Mouse (Mus musculus): ENCODE data around the gene Nckap5l. TPM values are rescaled to one million over a fixed set of nuclear protein-coding genes. Genes with fewer than 3 reads are reported as not detected.
A peak's percentile ranks its signal among the peaks of the same experiment; 100 is the strongest.

The Nckap5l gene
- polyA plus RNA-seq, 1 experiment from 2014 or later, result 16.3 TPM

DNA sequence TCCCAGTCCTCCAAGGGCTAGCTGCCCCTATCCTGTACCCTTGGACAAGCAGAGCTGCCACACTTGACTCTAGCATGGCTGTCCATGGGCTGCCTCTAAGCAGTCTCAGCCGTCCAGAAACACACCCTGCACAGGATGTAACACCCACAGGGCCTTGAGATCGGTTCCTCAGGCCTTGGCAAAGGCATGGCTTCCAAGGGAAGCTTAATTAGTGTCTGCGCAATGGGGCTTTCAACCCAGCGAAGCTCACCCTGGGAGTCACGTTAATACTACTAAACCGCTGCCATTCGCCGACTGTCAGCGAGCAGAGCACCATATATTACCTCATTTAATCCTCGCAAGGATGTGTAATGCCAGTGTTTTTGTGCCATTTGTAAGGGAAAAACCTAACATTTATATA lies 26.5 kb downstream of the Nckap5l start:
- Histone ChIP-seq H3K4me3 (ENCODE audit: inconsistent target) (no peak overlapping the region), H3K36me3 (ENCODE audit: inconsistent target) (no peaks in the 10 kb centered on the region), H3K79me2 (ENCODE audit: inconsistent target) (no peaks in the 10 kb centered on the region), H3K27ac (no peak overlapping the region)
- WGBS (ENCODE audit: missing documents), result 94% methylated on average over 10 of the region's 10 CpGs

GRCm38 (mm10) chr15:99430394-99430793 lies 27.2 kb downstream of the Nckap5l start:
- 60% methylated on average over 8 of the region's 8 CpGs for WGBS (ENCODE audit: missing documents)
- Histone ChIP-seq H3K79me2 (ENCODE audit: inconsistent target) (no peaks in the 10 kb centered on the region), H3K36me3 (ENCODE audit: inconsistent target) (no peaks in the 10 kb centered on the region), H3K27ac (no peak overlapping the region), H3K4me3 (ENCODE audit: inconsistent target) (no peak overlapping the region)

DNA sequence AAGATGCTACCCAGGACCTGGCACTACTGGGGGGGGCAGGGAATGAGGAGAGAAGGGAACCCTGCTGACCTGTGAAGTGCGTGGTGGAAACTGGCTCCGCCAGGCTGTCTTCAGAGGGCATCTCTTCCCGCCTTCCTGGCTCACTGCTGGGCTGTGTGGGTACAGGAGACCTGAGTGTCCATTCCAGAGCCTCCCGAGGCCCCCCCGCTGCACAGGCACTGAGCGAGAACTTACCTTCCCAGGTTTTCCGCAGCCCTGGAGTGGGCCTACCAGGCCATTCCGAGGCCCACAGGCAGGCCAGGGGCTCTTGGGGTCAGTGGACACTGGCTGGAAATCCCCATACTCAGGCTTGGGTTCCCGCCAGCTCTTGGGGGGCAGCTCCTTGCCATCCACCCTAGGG lies 33.7 kb downstream of the Nckap5l start:
- no peaks in the 10 kb centered on the region for H3K79me2 ChIP-seq (ENCODE audit: inconsistent target)
- no peaks in the 10 kb centered on the region for H3K36me3 ChIP-seq (ENCODE audit: inconsistent target)
- H3K4me3 ChIP-seq (ENCODE audit: inconsistent target), result no peak overlapping the region
- H3K27ac ChIP-seq, result peak overlapping the region; percentile 46
- WGBS (ENCODE audit: missing documents), result 94% methylated on average over 9 of the region's 9 CpGs

GRCm38 (mm10) chr15:99423131-99423530 lies 34.4 kb downstream of the Nckap5l start:
- no peak overlapping the region for H3K27ac ChIP-seq
- no peaks in the 10 kb centered on the region for H3K79me2 ChIP-seq (ENCODE audit: inconsistent target)
- 93% methylated on average over 10 of the region's 10 CpGs for WGBS (ENCODE audit: missing documents)
- no peak overlapping the region for H3K4me3 ChIP-seq (ENCODE audit: inconsistent target)
- no peaks in the 10 kb centered on the region for H3K36me3 ChIP-seq (ENCODE audit: inconsistent target)

DNA sequence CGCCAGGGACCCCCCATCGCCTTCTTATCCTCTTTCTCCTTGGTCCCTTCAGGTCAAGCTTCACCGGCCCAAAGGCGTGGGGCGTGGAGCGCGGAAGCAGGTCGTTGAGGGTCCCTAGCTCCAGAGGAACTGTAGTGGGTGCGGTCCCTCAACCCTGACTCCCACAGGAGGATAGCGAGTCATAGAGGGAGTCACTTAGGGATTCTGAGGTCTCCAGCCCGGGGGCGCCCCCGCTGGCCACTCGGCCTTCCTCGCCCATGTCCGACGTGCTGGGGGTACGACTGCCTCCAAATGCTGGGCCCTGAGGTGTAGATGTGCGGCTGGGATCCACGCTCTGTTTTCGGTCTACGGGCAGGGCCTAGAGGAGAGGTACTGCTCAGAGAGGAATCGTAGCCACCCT lies 35.0 kb downstream of the Nckap5l start:
- Histone ChIP-seq H3K4me3 (ENCODE audit: inconsistent target) (no peak overlapping the region), H3K36me3 (ENCODE audit: inconsistent target) (no peaks in the 10 kb centered on the region), H3K27ac (no peak overlapping the region), H3K79me2 (ENCODE audit: inconsistent target) (no peaks in the 10 kb centered on the region)
- 90% methylated on average over 19 of the region's 23 CpGs for WGBS (ENCODE audit: missing documents)

GRCm38 (mm10) chr15:99421676-99422075 lies 35.9 kb downstream of the Nckap5l start:
- WGBS (ENCODE audit: missing documents), result 84% methylated on average over 8 of the region's 8 CpGs
- Histone ChIP-seq H3K4me3 (ENCODE audit: inconsistent target) (no peak overlapping the region), H3K27ac (no peak overlapping the region), H3K36me3 (ENCODE audit: inconsistent target) (no peaks in the 10 kb centered on the region), H3K79me2 (ENCODE audit: inconsistent target) (no peaks in the 10 kb centered on the region)

- Histone ChIP-seq H3K27ac (no peak overlapping the region), H3K36me3 (ENCODE audit: inconsistent target) (no peaks in the 10 kb centered on the region)
Measured at GRCm38 (mm10) chr15:99421152-99421551, 36.4 kb downstream of the Nckap5l start.

GRCm38 (mm10) chr15:99420521-99421014 lies 37.0 kb downstream of the Nckap5l start:
- Histone ChIP-seq H3K79me2 (ENCODE audit: inconsistent target) (no peaks in the 10 kb centered on the region), H3K27ac (no peak overlapping the region), H3K36me3 (ENCODE audit: inconsistent target) (no peaks in the 10 kb centered on the region), H3K4me3 (ENCODE audit: inconsistent target) (no peak overlapping the region)
- 21% methylated on average over 11 of the region's 12 CpGs for WGBS (ENCODE audit: missing documents)

More at GRCm38 (mm10) chr15:99421152-99421551, 36.4 kb downstream of the Nckap5l start:
- Histone ChIP-seq H3K4me3 (ENCODE audit: inconsistent target) (no peak overlapping the region), H3K79me2 (ENCODE audit: inconsistent target) (no peaks in the 10 kb centered on the region)
- WGBS (ENCODE audit: missing documents), result 53% methylated on average over 9 of the region's 9 CpGs

DNA sequence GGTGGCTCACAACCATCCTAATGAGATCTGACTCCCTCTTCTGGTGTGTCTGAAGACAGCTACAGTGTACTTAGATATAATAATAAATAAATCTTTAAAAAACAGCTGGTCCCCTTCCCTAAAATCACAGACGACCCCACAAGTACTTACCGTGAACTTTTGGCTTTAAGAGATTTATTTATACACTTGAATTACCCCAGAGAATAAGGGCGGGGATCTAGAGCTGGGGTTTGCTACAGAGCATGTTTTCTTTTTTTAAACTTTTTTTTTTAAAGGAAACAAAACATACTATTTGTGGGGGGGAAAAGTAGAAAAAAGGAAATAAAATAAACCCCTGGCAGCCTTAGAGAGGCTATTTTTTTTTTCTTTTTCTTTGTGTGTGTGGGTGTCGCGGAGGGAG lies 37.4 kb downstream of the Nckap5l start:
- no peak overlapping the region for H3K27ac ChIP-seq
- whole genome bisulfite sequencing (ENCODE audit: missing documents), result 38% methylated on average over 3 of the region's 5 CpGs

GRCm38 (mm10) chr15:99417692-99418271 lies 39.8 kb downstream of the Nckap5l start:
- H3K4me3 ChIP-seq (ENCODE audit: inconsistent target), result no peak overlapping the region
- 79% methylated on average over 15 of the region's 17 CpGs for WGBS (ENCODE audit: missing documents)
- no peaks in the 10 kb centered on the region for H3K79me2 ChIP-seq (ENCODE audit: inconsistent target)
- no peak overlapping the region for H3K27ac ChIP-seq
- H3K36me3 ChIP-seq (ENCODE audit: inconsistent target), result no peaks in the 10 kb centered on the region

More for the DNA sequence above, 37.4 kb downstream of the Nckap5l start:
- Histone ChIP-seq H3K4me3 (ENCODE audit: inconsistent target) (no peak overlapping the region), H3K79me2 (ENCODE audit: inconsistent target) (no peaks in the 10 kb centered on the region), H3K36me3 (ENCODE audit: inconsistent target) (no peaks in the 10 kb centered on the region)

DNA sequence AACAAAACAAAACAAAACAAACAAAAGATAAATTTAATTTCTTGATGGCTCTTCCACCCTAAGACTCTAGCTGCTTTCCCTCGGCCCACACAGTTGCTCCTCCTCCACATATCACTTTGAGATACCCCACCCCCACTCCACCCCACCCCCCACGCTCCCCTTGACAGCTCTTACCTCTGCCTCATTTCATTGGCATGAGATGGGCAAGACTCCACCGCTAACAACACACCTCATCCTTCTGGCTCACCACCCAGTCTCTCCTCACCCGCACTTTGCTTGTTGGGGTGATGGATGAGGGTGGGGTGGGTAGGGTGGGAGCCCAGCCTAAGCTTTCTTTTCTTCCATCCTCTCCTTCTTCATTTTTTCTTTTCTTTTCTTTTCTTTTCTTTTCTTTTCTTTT lies 40.6 kb downstream of the Nckap5l start:
- H3K36me3 ChIP-seq (ENCODE audit: inconsistent target), result no peaks in the 10 kb centered on the region
- no peak overlapping the region for H3K4me3 ChIP-seq (ENCODE audit: inconsistent target)
- 34% methylated on average over 4 of the region's 4 CpGs for WGBS (ENCODE audit: missing documents)

DNA sequence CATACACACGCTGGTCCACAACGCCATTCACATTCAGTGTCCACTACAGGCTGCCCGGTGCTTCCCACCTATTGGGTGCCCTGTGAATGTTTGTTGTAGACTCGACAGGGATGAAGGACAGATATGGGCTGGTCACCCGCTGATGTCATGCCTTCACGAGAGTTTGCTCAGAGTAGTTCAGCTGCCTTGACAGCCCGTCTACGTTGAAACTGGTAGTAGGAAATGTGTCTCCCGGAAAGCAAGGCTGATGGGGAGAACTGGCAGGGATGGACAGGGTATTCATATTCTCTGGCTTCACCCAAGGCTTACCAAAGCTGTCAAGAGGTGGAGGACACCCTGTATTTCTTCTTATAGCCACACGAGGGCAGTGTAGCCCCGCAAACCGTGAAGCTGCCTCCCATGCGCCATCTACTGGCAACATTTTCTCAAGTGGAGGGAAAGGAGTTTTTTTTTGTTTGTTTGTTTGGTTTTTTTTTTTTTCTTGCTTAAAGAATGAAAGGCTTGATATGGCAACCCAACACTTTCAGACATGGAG lies 41.1 kb downstream of the Nckap5l start:
- Histone ChIP-seq H3K4me3 (ENCODE audit: inconsistent target) (no peak overlapping the region), H3K36me3 (ENCODE audit: inconsistent target) (no peaks in the 10 kb centered on the region), H3K79me2 (ENCODE audit: inconsistent target) (no peaks in the 10 kb centered on the region), H3K27ac (no peak overlapping the region)
- 11% methylated on average over 10 of the region's 13 CpGs for WGBS (ENCODE audit: missing documents)

More for the DNA sequence above, 40.6 kb downstream of the Nckap5l start:
- H3K79me2 ChIP-seq (ENCODE audit: inconsistent target), result no peaks in the 10 kb centered on the region
- H3K27ac ChIP-seq, result no peak overlapping the region

- Histone ChIP-seq H3K27ac (no peak overlapping the region), H3K36me3 (ENCODE audit: inconsistent target) (no peaks in the 10 kb centered on the region), H3K4me3 (ENCODE audit: inconsistent target) (no peak overlapping the region), H3K79me2 (ENCODE audit: inconsistent target) (no peaks in the 10 kb centered on the region)
- 7% methylated on average over 2 of the region's 2 CpGs for WGBS (ENCODE audit: missing documents)
Measured at GRCm38 (mm10) chr15:99415793-99416192, 41.8 kb downstream of the Nckap5l start.

GRCm38 (mm10) chr15:99411747-99412146 lies 45.8 kb downstream of the Nckap5l start:
- Histone ChIP-seq H3K36me3 (ENCODE audit: inconsistent target) (peaks cover 33% of the 10 kb centered on the region), H3K79me2 (ENCODE audit: inconsistent target) (peaks cover 7% of the 10 kb centered on the region; the same call in 1 of the 2 replicates), H3K4me3 (ENCODE audit: inconsistent target) (no peak overlapping the region), H3K27ac (no peak overlapping the region)
- 83% methylated on average over 14 of the region's 14 CpGs for WGBS (ENCODE audit: missing documents)

- Histone ChIP-seq H3K4me3 (ENCODE audit: inconsistent target) (no peak overlapping the region), H3K36me3 (ENCODE audit: inconsistent target) (peaks cover 62% of the 10 kb centered on the region), H3K79me2 (ENCODE audit: inconsistent target) (peaks cover 36% of the 10 kb centered on the region), H3K27ac (no peak overlapping the region)
- WGBS (ENCODE audit: missing documents), result 94% methylated on average over 9 of the region's 9 CpGs
Measured at GRCm38 (mm10) chr15:99408845-99409244, 48.7 kb downstream of the Nckap5l start.
